Mouse (Mus musculus) monocyte, adult 5-6 weeks (primary cell): ENCODE measurements around the gene Fam89b. TPM values are rescaled to one million over a fixed set of nuclear protein-coding genes. Genes with fewer than 3 reads are reported as not detected.

ENCODE experiments used
- ATAC-seq: fragments of 153-309, 156-312 bp; replicated peaks from 2 replicates; pipeline ENCODE4 v1.8.0; 2017; ENCODE audit warnings: mild to moderate bottlenecking; ENCODE audit not compliant: low TSS enrichment, insufficient number of reproducible peaks, severe bottlenecking, poor library complexity, low FRiP score
- total RNA-seq: library from RNA; stranded (forward); fragments of 200-1000, 200-491, 200-594 nt; gene quantifications from 3 replicates; pipeline ENCODE4 v1.2.3, GENCODE M21; 2017

The Fam89b gene
- total RNA-seq, 1 experiment from 2014 or later = 45.1 TPM

DNA sequence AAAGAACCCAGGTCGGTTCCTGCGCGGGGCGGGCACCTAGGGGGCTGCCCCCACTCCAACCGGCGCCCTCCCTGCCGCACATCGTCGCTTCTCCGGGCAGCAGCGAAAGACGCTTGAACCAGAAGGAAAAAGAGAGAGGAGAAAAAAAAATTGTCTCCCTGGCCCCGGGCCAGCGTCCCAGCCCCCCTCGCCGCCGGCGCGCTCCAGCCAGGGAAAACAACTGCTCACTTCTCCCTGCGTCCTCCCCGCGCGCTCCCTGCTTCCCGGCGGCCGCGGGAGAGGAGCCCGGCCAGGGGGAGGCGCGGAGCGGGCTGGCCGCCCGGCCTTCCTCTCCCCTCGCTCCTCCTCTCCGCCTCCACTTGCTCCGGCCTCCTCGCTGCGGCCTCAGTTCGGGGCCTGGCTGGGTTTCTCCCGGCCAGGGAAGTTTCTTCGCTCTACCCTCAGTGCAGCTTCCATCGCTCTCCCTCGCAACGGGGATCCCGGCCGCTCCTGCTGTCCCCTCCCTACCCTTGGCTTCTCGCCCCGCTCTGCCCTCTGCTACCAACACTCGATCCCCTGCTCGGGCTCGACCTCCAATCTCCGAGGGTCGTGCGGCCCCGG, 12.3 kb upstream of the Fam89b start:
- no peak for ATAC-seq

GRCm38 (mm10) chr19:5740320-5741317, 11.2 kb upstream of the Fam89b start, which contains the start of gene Ltbp3:
Ltbp3 (plus strand) TSS chr19:5740904.
- ATAC-seq = no peak

DNA sequence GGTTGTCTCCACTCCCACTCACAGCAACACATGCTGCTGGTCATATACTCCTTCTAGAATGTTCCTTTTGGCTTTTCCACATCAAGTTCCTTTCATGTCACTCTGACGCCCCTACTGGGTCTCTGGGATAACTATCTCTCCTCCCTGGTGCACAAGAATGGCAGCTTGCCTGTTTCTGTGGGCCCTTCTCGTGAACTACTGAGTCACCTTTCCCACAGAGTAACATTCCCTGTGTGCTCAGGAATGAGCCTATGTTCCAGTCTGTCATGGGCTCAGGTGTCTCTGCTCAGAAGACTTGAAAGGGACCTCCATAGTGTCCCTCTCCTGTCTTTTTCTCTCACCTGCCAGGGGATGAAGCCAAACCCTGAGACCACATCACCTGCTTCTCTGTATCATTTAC, 10.0 kb upstream of the Fam89b start:
- no peak for ATAC-seq

DNA sequence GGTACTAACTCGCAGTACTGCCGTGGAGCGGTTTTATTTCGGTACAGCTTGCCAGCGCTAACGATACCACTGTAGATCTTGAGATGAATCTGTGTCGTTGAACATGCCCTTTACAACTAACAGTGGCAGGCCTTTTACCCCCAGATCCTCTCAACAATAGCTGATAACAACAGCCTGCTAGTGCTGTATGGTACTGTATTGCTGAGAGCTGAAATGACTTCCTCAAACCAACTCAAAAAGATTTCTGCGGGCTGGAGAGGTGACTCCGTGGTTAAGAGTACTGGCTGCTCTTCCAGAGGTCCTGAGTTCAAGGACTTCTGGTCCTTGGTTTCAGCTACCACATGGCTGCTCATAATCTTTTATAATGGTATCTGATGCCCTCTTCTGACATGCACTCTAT, 4.9 kb upstream of the Fam89b start:
- no peak for ATAC-seq

DNA sequence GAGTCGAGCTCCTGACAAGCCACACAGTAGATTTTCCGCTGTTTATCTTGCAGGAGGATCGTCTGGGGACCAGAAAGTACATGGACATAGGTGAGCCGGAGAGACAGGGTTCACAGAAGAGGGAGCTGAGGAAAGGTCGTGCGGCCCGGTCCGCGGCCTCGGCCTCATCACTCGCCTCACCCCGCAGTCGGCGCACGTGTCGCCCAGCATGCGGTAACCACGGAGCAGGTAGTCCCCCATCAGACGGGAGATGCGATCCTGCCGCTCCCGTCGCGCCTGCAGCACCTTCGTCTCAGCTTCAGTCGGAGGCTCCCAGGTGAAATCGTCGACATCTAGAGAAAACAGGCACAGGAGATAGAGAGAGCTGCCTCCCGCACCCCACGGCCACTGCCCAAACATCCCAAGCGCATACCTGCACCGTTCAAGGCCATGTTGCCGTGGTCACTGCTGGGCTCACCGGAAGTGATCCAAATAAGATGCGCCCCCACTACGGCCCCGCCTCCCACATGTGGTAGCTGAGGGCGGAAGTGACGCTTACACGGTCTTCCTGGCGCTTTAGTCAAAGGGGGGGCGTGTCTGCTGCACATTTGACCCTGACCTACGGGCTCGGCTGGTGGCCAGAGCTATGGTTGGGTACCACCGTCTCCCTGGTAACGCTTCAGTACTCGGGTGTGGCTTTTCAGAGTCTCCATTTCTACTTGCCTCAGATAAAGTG, 2.0 kb upstream of the Fam89b start:
- peak; percentile 74 for ATAC-seq

GRCm38 (mm10) chr19:5730314-5731186, 1.1 kb upstream of the Fam89b start:
- no peak for ATAC-seq

DNA sequence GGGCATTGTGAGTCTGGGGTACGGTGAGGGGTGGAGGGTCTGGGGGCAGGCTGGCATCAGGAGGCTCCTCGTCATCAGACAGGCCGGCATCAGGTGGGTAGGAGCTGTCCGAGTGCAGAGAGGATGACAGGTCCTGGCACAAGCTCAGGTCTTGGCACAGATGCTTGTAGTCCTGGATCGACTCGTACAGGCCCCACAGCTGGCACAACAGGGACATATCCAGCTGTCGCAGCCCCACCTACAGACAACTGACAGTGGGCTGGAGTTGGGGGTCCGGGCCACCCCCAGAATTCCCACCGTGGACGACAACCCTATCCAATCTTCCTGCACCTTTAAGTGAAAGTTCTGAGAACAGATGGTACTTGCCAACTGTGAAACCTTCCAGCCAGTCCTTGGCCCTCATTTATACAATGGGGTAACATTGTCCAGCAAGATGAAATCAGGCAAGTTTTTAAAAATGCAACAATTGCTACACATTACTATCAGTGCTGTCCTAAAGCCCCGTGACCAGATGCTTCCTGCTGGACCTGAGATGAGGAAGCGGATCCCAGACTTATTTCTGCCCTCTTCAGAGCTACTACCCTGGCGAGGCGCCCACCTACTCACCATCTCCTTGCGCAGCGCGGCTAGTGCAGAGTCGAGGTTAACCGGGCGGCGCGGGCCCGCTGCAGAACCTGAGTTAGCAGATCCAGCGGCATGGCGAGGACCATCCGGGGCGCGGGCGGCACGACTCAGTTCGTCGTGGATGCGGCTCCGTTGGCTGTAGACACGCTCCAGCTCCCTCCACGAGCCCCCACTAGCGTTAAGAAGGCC, 616 bp downstream of the Fam89b start:
- no peak for ATAC-seq

GRCm38 (mm10) chr19:5727701-5728100, 1.8 kb downstream of the Fam89b start:
- ATAC-seq = peak; percentile 14

DNA sequence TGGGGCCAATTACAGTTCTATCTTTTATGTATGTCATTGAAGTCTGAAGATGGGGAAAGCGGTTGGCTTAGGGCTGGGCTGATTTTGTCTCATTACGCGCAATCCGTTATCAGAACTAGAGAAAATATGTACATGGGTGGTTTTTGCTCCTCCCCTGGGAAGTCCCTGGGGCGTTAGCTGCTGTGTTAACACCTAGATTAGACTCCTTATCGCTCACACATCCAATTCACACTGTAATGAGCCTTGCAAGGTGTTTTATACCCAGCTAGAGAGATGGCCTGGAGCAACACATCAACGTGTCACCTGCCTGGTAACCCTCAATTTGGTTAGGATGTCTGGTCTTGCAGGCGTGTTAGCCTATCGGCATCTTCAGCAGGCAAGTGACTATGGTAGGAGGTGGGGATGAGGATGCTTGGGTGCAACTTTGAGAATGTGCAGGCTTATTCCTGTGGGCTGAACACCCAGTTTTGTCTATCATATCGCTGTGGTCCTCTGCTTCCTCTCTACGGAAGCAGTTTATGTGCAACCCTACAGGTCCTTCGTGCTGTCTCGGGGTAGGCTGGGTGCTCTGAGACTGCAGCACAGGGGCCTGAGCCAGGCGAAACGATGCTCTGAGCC, 2.4 kb downstream of the Fam89b start:
- ATAC-seq = 0 out of 2 replicates have a peak, but pooled peaks have one; percentile 0

GRCm38 (mm10) chr19:5725767-5726515, 3.5 kb downstream of the Fam89b start, which contains the start of gene Ehbp1l1:
Ehbp1l1 (minus strand) TSS chr19:5726317.
- ATAC-seq = no peak

GRCm38 (mm10) chr19:5725029-5725707, 4.3 kb downstream of the Fam89b start:
- ATAC-seq = no peak

- peak; percentile 65 for ATAC-seq
Observed at GRCm38 (mm10) chr19:5724549-5724941, 4.9 kb downstream of the Fam89b start.

DNA sequence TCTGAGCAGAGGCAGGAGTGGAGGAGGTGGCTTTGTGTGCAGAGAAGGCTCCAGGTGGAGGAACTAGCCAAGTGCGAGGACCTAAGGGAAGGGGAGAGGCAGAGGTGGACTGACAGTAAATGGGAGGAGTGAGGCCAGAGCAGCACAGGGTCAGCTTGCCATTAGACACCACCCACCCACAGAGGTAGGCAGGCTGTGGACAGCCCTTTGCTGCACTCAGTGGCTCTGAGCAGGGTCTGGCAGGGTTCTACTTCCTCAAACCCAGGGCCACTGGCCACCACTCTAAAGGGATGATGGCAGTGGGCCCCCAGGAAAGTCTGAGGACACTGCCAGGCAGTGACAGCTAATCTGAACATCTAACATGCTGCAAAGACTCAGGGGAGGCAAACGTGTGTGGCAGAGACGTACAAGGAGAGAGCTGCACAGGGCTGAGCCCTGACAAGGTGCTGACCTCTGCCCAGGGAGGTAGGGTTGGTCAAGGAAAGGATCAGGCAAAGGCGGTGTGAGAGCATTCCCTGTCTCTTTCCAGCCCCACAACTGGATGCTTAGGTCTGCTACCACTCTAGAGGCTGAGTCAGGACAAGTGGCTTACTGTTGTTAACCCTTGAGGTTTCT, 5.4 kb downstream of the Fam89b start:
- ATAC-seq = no peak

DNA sequence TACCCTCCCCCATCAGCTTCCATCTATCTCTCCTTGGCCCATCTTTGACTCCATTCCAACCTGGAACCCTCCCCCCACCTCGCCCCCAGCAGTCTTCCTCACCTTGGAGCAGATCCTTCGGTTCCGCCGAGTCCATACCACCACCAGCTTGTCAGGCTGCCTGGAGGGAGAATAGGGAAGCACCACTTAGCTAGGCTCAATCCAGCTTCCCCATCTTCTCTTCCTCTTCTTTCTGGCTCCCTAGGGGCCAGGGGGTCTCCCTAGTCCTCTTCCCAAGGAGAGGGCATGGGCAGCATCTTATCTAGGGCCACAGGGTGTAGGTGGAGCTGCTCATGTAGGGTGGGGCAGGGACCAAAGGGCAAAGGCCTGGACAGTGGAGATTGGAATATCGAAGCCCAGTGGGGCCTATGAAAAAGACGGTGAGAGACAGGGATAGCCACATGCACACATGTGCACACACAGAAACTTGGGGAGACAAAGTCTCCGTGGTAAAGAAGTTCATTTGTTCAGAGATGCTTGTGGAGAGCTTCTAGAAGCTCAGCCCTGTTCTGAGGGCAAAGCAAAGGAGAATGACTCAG, 6.5 kb downstream of the Fam89b start:
- ATAC-seq = no peak

DNA sequence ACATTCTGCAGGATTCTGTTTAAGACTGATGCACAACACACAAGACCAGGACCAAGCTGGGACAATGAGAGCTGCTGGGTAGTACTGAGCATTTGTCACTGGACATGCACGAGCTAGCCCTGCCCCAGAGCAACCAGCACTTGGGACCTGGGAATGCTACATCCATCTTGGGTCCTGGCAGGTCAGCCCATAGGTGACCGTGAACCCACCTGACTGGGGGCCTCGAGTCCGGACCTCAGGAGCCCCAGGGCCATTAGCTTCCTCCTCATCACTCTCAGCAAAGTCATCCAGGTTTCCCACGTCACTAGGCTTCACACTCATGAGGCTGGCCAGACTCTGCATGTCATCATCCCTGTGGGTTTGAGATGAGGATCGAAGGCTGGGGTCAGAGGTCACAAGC, 8.2 kb downstream of the Fam89b start:
- ATAC-seq = no peak
